Mouse (Mus musculus) myocyte (in vitro differentiated cells): ENCODE data around the gene Cbl.

Experiments
- CEBPB ChIP-seq: IDR thresholded peaks from 2 replicates; pipeline ENCODE4 v1.6.1; 2011; ENCODE audit warnings: mild to moderate bottlenecking, moderate library complexity; ENCODE audit not compliant: poor library complexity, insufficient read depth, severe bottlenecking
- E2F4 ChIP-seq: IDR thresholded peaks from one replicate; pipeline ENCODE4 v1.6.1; 2011; ENCODE audit warnings: mild to moderate bottlenecking, control low read depth, moderate library complexity; ENCODE audit not compliant: insufficient read depth
- MAX ChIP-seq: IDR thresholded peaks from one replicate; pipeline ENCODE4 v1.6.1; 2011; ENCODE audit warnings: low read depth, mild to moderate bottlenecking, control low read depth
- POLR2A ChIP-seq: IDR thresholded peaks from one replicate; pipeline ENCODE4 v1.6.1; 2011; ENCODE audit warnings: low read depth, mild to moderate bottlenecking, control low read depth, moderate library complexity; ENCODE audit not compliant: insufficient read length
- TCF12 ChIP-seq: IDR thresholded peaks from one replicate; pipeline ENCODE4 v1.6.1; 2011; ENCODE audit warnings: mild to moderate bottlenecking, control low read depth; ENCODE audit not compliant: poor library complexity, insufficient read depth, severe bottlenecking
- USF1 ChIP-seq: IDR thresholded peaks from one replicate; pipeline ENCODE4 v1.6.1; 2011; ENCODE audit warnings: low read depth, mild to moderate bottlenecking, control low read depth, moderate library complexity

GRCm38 (mm10) chr9:44234479-44235427 lies 904 bp upstream of the Cbl start:
- TF ChIP-seq MAX (no peak), POLR2A (no peak), TCF12 (no peak), E2F4 (no peak), USF1 (no peak), CEBPB (no peak)
